Mouse (Mus musculus): ENCODE measurements at regions not wholly inside any gene's neighbourhood (a gene's known extent, or its start where the extent isn't known, plus 50 kb on each side); places are given as distances from the start of the nearest gene placed in this dataset.

- DNase-seq (ENCODE audit: low read depth, low spot score), result no peak
Measured at GRCm38 (mm10) chr5:111656436-111656835, 77.3 kb upstream of the Gm26897 start.

GRCm38 (mm10) chr5:111657759-111658429 is 75.8 kb upstream of the Gm26897 start:
- DNase-seq (ENCODE audit: low read depth, low spot score), result no peak

DNA sequence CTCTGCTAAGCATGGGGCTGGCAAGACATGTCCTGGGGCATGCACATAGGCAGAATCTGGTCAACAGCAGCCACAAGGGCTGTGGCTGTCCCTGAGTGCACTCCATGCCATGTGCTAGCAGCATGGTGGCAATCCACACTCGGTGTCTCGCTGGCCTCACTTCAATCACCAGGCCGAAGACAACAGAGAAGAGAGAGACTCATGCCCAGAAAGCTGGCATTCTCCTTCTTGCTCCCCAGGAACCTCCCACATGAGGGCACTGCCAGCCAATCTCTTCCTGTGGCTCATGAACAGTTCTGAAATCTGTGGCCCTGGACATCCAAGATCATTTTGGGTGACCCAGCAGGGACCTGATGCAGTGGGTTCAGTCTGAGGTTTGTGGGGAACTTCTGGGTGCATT is 74.5 kb upstream of the Gm26897 start:
- no peak for DNase-seq (ENCODE audit: low read depth, low spot score)

- DNase-seq (ENCODE audit: low read depth, low spot score), result peak; percentile 21
Measured at GRCm38 (mm10) chr5:111660447-111660846, 73.3 kb upstream of the Gm26897 start.

- DNase-seq (ENCODE audit: low read depth, low spot score), result no peak
Measured at GRCm38 (mm10) chr5:111660968-111661367, 72.8 kb upstream of the Gm26897 start.

DNA sequence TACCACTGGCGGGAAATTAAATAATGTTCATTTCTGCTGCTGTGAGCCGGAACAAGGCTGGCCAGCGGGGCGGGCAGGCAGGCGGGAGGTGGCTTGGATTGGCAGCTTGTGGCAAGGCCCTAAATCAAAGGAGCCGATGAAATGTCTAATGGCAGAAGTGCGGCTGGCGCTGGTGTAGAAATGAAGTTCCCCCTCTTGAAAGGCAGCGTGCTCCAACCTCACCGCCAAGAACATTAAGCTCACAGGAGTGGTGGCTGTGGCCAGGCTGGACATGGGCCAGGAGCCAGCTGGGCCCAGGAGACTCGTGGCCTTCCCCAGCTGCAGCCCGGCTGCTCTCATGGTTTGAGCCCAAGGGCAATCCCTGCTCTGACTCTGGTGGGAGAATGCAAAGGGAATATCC is 71.8 kb upstream of the Gm26897 start:
- DNase-seq (ENCODE audit: low read depth, low spot score), result peak; percentile 16

DNA sequence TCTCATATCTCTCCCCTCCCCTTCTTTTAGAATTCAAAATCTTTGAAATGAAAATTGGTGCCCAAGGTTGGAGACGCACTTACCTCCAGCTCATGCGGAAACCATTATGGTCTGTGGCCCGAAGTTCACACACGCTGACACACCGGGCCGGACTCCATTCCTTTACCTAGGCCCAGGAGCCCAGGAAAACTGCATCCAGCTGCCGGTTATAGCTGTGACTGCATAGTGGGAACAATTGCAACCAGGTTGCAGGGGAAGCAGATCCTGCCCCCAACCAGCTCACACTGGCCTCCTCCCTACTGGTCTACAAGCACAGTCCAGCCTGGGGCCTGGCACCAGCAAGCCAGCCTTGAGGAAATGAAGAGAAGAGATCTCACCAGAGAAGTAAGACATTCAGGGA is 69.9 kb upstream of the Gm26897 start:
- DNase-seq (ENCODE audit: low read depth, low spot score), result no peak

GRCm38 (mm10) chr5:111665406-111665805 is 68.3 kb upstream of the Gm26897 start:
- DNase-seq (ENCODE audit: low read depth, low spot score), result no peak

- peak; percentile 39 for DNase-seq (ENCODE audit: low read depth, low spot score)
Measured at GRCm38 (mm10) chr5:111666007-111666406, 67.7 kb upstream of the Gm26897 start.

DNA sequence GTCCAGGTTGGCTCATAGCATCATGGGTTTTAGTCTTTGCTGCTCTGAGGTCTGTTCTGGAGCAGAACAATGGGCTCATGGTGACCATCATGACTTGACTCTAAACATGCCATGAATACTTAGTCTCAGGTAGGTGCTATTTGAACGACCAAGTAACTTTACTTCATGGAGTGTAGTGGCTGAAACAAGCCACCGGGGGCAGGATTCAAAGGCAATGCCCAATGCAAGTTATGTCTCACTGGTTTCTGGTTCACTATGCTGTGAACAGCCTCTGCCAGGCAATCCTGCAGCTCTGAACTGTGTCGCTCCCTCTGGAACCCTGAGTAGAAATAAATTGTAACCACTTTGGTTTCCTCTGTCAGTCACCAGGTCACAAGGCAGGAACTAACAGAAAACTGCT is 65.8 kb upstream of the Gm26897 start:
- DNase-seq (ENCODE audit: low read depth, low spot score), result no peak

DNA sequence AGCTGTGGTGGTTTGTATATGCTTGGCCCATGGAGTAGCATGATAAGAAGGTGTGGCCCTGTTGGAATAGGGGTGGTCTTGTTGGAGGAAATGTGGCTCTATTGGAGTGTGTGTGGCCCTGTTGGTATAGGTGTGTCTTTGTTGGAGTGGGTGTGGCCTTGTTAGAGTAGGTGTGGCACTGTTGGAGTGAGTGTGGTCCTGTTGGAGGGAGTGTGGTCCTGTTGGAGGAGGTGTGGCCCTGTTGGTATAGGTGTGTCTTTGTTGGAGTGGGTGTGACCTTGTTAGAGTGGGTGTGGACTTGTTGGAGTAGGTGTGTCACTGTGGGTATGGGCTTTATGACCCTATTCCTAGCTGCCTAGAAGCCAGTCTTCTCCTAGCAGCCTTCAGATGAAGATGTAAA is 64.6 kb upstream of the Gm26897 start:
- no peak for DNase-seq (ENCODE audit: low read depth, low spot score)

GRCm38 (mm10) chr5:111671762-111672161 is 62.0 kb upstream of the Gm26897 start:
- peak; percentile 27 for DNase-seq (ENCODE audit: low read depth, low spot score)

- DNase-seq (ENCODE audit: low read depth, low spot score), result no peak
Measured at GRCm38 (mm10) chr5:111674976-111675672, 58.6 kb upstream of the Gm26897 start.

- DNase-seq (ENCODE audit: low read depth, low spot score), result peak; percentile 31
Measured at GRCm38 (mm10) chr5:111675673-111676261, 58.0 kb upstream of the Gm26897 start.

DNA sequence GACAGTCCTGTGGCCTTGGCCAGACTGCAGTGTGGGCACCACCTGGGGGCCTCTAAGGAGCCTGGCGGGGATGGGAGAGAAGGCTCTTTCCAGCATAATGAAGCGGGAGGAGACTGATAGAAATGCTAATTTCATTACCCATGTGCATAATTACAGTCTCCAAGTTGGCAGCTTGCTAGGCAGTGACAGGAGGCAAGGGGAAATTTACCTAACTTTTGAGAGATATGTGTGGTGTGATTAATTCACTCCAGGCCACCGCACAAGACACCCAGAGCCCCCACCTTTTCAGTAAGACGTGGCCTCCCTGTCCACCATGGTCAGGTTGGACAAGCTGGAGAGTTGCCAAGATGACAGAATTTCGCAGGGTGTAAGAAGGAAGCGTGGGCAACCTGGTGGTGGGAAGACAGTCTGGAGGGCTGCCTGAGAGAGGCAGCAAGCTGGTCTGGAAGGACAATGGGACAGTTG is 55.8 kb upstream of the Gm26897 start:
- DNase-seq (ENCODE audit: low read depth, low spot score), result peak; percentile 54

DNA sequence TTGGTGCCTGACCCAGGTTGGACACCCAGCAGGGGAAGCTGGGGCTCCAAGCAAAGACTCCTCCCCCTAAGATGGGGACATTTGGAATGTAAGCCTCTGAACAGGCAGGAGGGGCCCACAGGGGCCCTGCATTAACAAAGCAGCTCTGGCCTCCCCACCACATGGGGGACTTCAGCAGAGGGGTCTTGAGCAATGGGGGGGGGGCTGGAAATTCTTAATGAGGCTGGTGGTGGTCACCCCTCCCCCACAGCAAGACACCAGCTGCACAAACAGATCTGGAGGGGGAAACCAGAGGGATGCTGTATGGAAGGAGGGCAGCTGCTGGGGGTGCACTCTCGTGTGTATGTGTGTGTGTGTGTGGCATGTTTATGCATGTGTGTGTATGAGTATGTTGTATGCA is 55.2 kb upstream of the Gm26897 start:
- DNase-seq (ENCODE audit: low read depth, low spot score), result no peak

- DNase-seq (ENCODE audit: low read depth, low spot score), result peak; percentile 77
Measured at GRCm38 (mm10) chr5:111681362-111682028, 52.2 kb upstream of the Gm26897 start.

GRCm38 (mm10) chr5:111682899-111683298 is 50.8 kb upstream of the Gm26897 start:
- DNase-seq (ENCODE audit: low read depth, low spot score), result no peak
